Mouse (Mus musculus): ENCODE measurements around the gene Il1r2. TPM values are rescaled to one million over a fixed set of nuclear protein-coding genes. Genes with fewer than 3 reads are reported as not detected.
A peak's percentile ranks its signal among the peaks of the same experiment; 100 is the strongest.

Il1r2 gene
- polyA plus RNA-seq, 1 experiment = 1.2 TPM

GRCm38 (mm10) chr1:40106306-40106705 is 32.4 kb downstream of the Il1r2 start:
- H3K4me3 ChIP-seq (ENCODE audit: low read depth, low read length) = no peak overlapping the region
- H3K27ac ChIP-seq (ENCODE audit: insufficient read depth, low read depth, low read length) = no peak overlapping the region
- no peak for TF ChIP-seq CTCF (IDR thresholded peaks at IDR 0.05; ENCODE audit: extremely low read depth, insufficient read length, insufficient replicate concordance, low read depth, low read length)
- TF ChIP-seq POLR2A (IDR thresholded peaks at IDR 0.05; ENCODE audit: low read depth, low read length) = no peak
- 78% methylated on average over 4 of the region's 4 CpGs for WGBS
- no peaks in the 10 kb centered on the region for H3K4me1 ChIP-seq (ENCODE audit: control insufficient read depth, insufficient read depth, insufficient read length, low read length)
- no peaks in the 10 kb centered on the region for H3K36me3 ChIP-seq (ENCODE audit: control insufficient read depth, insufficient read depth, low read length)
- no peaks in the 10 kb centered on the region for H3K27me3 ChIP-seq (ENCODE audit: control insufficient read depth, insufficient read depth, low read length)

- Histone ChIP-seq H3K4me3 (ENCODE audit: low read depth, low read length) (no peak overlapping the region), H3K36me3 (ENCODE audit: control insufficient read depth, insufficient read depth, low read length) (no peaks in the 10 kb centered on the region), H3K27me3 (ENCODE audit: control insufficient read depth, insufficient read depth, low read length) (no peaks in the 10 kb centered on the region), H3K4me1 (ENCODE audit: control insufficient read depth, insufficient read depth, insufficient read length, low read length) (no peaks in the 10 kb centered on the region), H3K27ac (ENCODE audit: insufficient read depth, low read depth, low read length) (no peak overlapping the region)
- no peak for TF ChIP-seq POLR2A (IDR thresholded peaks at IDR 0.05; ENCODE audit: low read depth, low read length)
- no peak for TF ChIP-seq CTCF (IDR thresholded peaks at IDR 0.05; ENCODE audit: extremely low read depth, insufficient read length, insufficient replicate concordance, low read depth, low read length)
- WGBS = 77% methylated on average over 4 of the region's 4 CpGs
Measured at GRCm38 (mm10) chr1:40106719-40107118, 32.8 kb downstream of the Il1r2 start.

GRCm38 (mm10) chr1:40107971-40108749 is 34.3 kb downstream of the Il1r2 start:
- Histone ChIP-seq H3K36me3 (ENCODE audit: control insufficient read depth, insufficient read depth, low read length) (no peaks in the 10 kb centered on the region), H3K4me1 (ENCODE audit: control insufficient read depth, insufficient read depth, insufficient read length, low read length) (no peaks in the 10 kb centered on the region), H3K27ac (ENCODE audit: insufficient read depth, low read depth, low read length) (no peak overlapping the region), H3K4me3 (ENCODE audit: low read depth, low read length) (no peak overlapping the region), H3K27me3 (ENCODE audit: control insufficient read depth, insufficient read depth, low read length) (no peaks in the 10 kb centered on the region)
- TF ChIP-seq POLR2A (IDR thresholded peaks at IDR 0.05; ENCODE audit: low read depth, low read length) (no peak), CTCF (IDR thresholded peaks at IDR 0.05; ENCODE audit: extremely low read depth, insufficient read length, insufficient replicate concordance, low read depth, low read length) (no peak)
- 76% methylated on average over 5 of the region's 5 CpGs for WGBS

GRCm38 (mm10) chr1:40109736-40110135 is 35.9 kb downstream of the Il1r2 start:
- no peak for TF ChIP-seq POLR2A (IDR thresholded peaks at IDR 0.05; ENCODE audit: low read depth, low read length)
- TF ChIP-seq CTCF (IDR thresholded peaks at IDR 0.05; ENCODE audit: extremely low read depth, insufficient read length, insufficient replicate concordance, low read depth, low read length) = no peak
- H3K4me1 ChIP-seq (ENCODE audit: control insufficient read depth, insufficient read depth, insufficient read length, low read length) = no peaks in the 10 kb centered on the region
- no peaks in the 10 kb centered on the region for H3K36me3 ChIP-seq (ENCODE audit: control insufficient read depth, insufficient read depth, low read length)
- H3K27me3 ChIP-seq (ENCODE audit: control insufficient read depth, insufficient read depth, low read length) = no peaks in the 10 kb centered on the region
- no peak overlapping the region for H3K4me3 ChIP-seq (ENCODE audit: low read depth, low read length)
- no peak overlapping the region for H3K27ac ChIP-seq (ENCODE audit: insufficient read depth, low read depth, low read length)
- 37% methylated on average over 6 of the region's 6 CpGs for WGBS

- no peaks in the 10 kb centered on the region for H3K4me1 ChIP-seq (ENCODE audit: control insufficient read depth, insufficient read depth, insufficient read length, low read length)
- H3K4me3 ChIP-seq (ENCODE audit: low read depth, low read length) = no peak overlapping the region
- no peak overlapping the region for H3K27ac ChIP-seq (ENCODE audit: insufficient read depth, low read depth, low read length)
- TF ChIP-seq CTCF (IDR thresholded peaks at IDR 0.05; ENCODE audit: extremely low read depth, insufficient read length, insufficient replicate concordance, low read depth, low read length) = no peak
- TF ChIP-seq POLR2A (IDR thresholded peaks at IDR 0.05; ENCODE audit: low read depth, low read length) = no peak
- H3K36me3 ChIP-seq (ENCODE audit: control insufficient read depth, insufficient read depth, low read length) = no peaks in the 10 kb centered on the region
- no peaks in the 10 kb centered on the region for H3K27me3 ChIP-seq (ENCODE audit: control insufficient read depth, insufficient read depth, low read length)
- 41% methylated on average over 8 of the region's 8 CpGs for WGBS
Measured at GRCm38 (mm10) chr1:40115271-40115670, 41.4 kb downstream of the Il1r2 start.

GRCm38 (mm10) chr1:40116422-40116821 is 42.5 kb downstream of the Il1r2 start:
- H3K27me3 ChIP-seq (ENCODE audit: control insufficient read depth, insufficient read depth, low read length) = no peaks in the 10 kb centered on the region
- no peaks in the 10 kb centered on the region for H3K36me3 ChIP-seq (ENCODE audit: control insufficient read depth, insufficient read depth, low read length)
- 5% methylated on average over 8 of the region's 8 CpGs for WGBS
- no peaks in the 10 kb centered on the region for H3K4me1 ChIP-seq (ENCODE audit: control insufficient read depth, insufficient read depth, insufficient read length, low read length)
- no peak overlapping the region for H3K4me3 ChIP-seq (ENCODE audit: low read depth, low read length)
- TF ChIP-seq POLR2A (IDR thresholded peaks at IDR 0.05; ENCODE audit: low read depth, low read length) (no peak), CTCF (IDR thresholded peaks at IDR 0.05; ENCODE audit: extremely low read depth, insufficient read length, insufficient replicate concordance, low read depth, low read length) (peak; percentile 79; the same call in 1 of the 2 replicates)
- H3K27ac ChIP-seq (ENCODE audit: insufficient read depth, low read depth, low read length) = no peak overlapping the region

- H3K4me1 ChIP-seq (ENCODE audit: control insufficient read depth, insufficient read depth, insufficient read length, low read length) = no peaks in the 10 kb centered on the region
- WGBS = 62% methylated on average over 10 of the region's 10 CpGs
- no peak overlapping the region for H3K4me3 ChIP-seq (ENCODE audit: low read depth, low read length)
- TF ChIP-seq POLR2A (IDR thresholded peaks at IDR 0.05; ENCODE audit: low read depth, low read length) (no peak), CTCF (IDR thresholded peaks at IDR 0.05; ENCODE audit: extremely low read depth, insufficient read length, insufficient replicate concordance, low read depth, low read length) (no peak)
- no peaks in the 10 kb centered on the region for H3K36me3 ChIP-seq (ENCODE audit: control insufficient read depth, insufficient read depth, low read length)
- H3K27ac ChIP-seq (ENCODE audit: insufficient read depth, low read depth, low read length) = no peak overlapping the region
- H3K27me3 ChIP-seq (ENCODE audit: control insufficient read depth, insufficient read depth, low read length) = no peaks in the 10 kb centered on the region
Measured at GRCm38 (mm10) chr1:40117565-40117964, 43.7 kb downstream of the Il1r2 start.
